Mouse (Mus musculus) midbrain, embryonic 13.5 days (tissue): Measurements from ENCODE around the gene Gstk1. TPM values are rescaled to one million over a fixed set of nuclear protein-coding genes. Genes with fewer than 3 reads are reported as not detected.

Source experiments
- ATAC-seq: fragments of 200-750 bp; cut with Nextera tagmentation; 2 replicates; pipeline ENCODE4 v1.8.0; 2017; ENCODE audit warnings: mild to moderate bottlenecking, moderate TSS enrichment, moderate library complexity
- H3K27ac ChIP-seq: fragments of 300-500 bp; sonication (generic); 2 replicates; pipeline ENCODE4 v1.5.1; 2015; ENCODE audit warnings: inconsistent platforms, mild to moderate bottlenecking, moderate library complexity
- H3K27me3 ChIP-seq: fragments of 300-500 bp; sonication (generic); 2 replicates; pipeline ENCODE4 v1.6.1; 2015; ENCODE audit warnings: mild to moderate bottlenecking, inconsistent platforms
- H3K36me3 ChIP-seq: fragments of 300-500 bp; sonication (generic); 2 replicates; pipeline ENCODE4 v1.6.1; 2015; ENCODE audit warnings: mild to moderate bottlenecking, inconsistent platforms
- H3K4me1 ChIP-seq: fragments of 300-500 bp; sonication (generic); replicated peaks from 2 replicates; pipeline ENCODE4 v1.6.1; 2015; ENCODE audit warnings: inconsistent platforms
- H3K4me2 ChIP-seq: fragments of 300-500 bp; sonication (generic); replicated peaks from 2 replicates; pipeline ENCODE4 v1.6.1; 2015; ENCODE audit warnings: moderate library complexity, mild to moderate bottlenecking, inconsistent platforms
- H3K4me3 ChIP-seq: fragments of 300-500 bp; sonication (generic); replicated peaks from 2 replicates; pipeline ENCODE4 v1.5.1; 2015; ENCODE audit warnings: mild to moderate bottlenecking, inconsistent platforms
- H3K9ac ChIP-seq: fragments of 300-500 bp; sonication (generic); replicated peaks from 2 replicates; pipeline ENCODE4 v1.6.1; 2015; ENCODE audit warnings: mild to moderate bottlenecking, inconsistent platforms
- H3K9me3 ChIP-seq: fragments of 300-500 bp; sonication (generic); 2 replicates; pipeline ENCODE4 v1.6.1; 2016; ENCODE audit warnings: mild to moderate bottlenecking, inconsistent platforms
- WGBS: fragments of 180-500 bp; shearing (Covaris S2); methylation state at CpG from one replicate; pipeline ENCODE4 v1.1.7; 2015; 5-methylcytosine and 5-hydroxymethylcytosine counted together
- polyA plus RNA-seq: library from polyadenylated mRNA; unstranded; fragments of >200 nt; fragmentation: Nextera tagmentation; extraction: Ambion mirVana; gene quantifications from 2 replicates; pipeline ENCODE4 v1.2.1, GENCODE M21; 2015

Gstk1 gene
- polyA plus RNA-seq: 9.1 and 10.8 TPM in 2 replicates

DNA sequence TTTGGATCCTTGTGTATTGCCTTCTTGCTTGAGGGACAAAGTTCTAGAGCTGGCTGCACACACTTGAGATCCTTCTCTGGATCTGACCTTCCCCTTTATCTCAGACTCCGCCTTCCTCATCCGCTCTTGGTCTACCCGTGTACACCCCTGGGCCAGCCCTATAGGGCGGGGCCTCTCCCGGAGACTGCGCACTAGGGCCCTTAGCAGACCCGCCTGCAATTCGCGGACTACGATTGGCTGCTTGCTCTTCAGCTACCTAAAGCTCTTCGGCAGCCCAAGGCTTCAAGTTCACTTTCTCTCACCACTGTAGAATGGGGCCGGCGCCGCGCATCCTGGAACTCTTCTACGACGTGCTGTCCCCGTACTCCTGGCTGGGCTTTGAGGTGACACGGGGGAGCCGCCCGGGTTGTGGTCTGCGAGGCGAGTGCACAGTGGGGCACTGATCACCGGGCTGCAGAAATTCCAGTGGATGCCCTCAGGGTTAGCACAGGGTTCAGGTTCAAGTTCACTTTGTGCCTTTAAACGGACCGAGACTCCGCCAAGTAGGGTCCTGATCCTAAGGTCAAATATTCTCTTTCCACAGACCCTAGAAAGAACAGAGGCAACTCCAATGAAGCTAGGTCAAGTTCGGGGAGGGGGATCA lies at the start of gene Gstk1:
TSS of gene Gstk1 (plus strand) at position 225 of the 643 bp plus-strand sequence.
- peak within 1 kb of the TSS; percentile 64; the same call in 1 of the 2 replicates for H3K9ac ChIP-seq
- no peak within 1 kb of the TSS for H3K27ac ChIP-seq
- H3K4me2 ChIP-seq: peak within 1 kb of the TSS; percentile 76
- H3K27me3 ChIP-seq: peaks cover 13% of the 10 kb centered on the region
- ATAC-seq: peak; percentile 100
- H3K4me3 ChIP-seq: peak within 1 kb of the TSS; percentile 52
- H3K4me1 ChIP-seq: 0 out of 2 replicates have a peak, but pooled peaks cover 8% of the 10 kb centered on the region
- WGBS: 3% methylated on average over 28 of the region's 28 CpGs
- no peaks in the 10 kb centered on the region for H3K9me3 ChIP-seq
- no peaks in the 10 kb centered on the region for H3K36me3 ChIP-seq

DNA sequence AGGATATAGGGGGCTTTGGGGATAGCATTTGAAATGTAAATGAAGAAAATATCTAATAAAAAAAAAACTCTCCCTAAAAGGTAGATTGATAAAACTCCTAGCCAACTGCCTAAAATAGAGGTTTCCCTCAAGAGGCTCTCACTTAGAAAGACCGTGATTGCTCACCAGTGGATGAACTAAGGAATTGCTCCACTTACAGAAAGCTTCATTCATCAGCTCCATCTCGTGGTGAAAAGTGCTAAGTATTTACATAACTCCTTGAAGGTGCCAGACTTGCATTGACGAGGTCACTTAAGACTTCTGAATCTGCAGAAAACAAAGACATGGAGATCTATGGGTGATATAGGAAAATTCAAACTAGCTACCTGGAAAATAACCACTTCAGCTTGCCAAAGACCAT lies 48.0 kb upstream of the Gstk1 start:
- no peaks in the 10 kb centered on the region for H3K36me3 ChIP-seq
- H3K9me3 ChIP-seq: no peaks in the 10 kb centered on the region
- H3K9ac ChIP-seq: no peak overlapping the region
- no peak overlapping the region for H3K4me3 ChIP-seq
- H3K4me2 ChIP-seq: no peak overlapping the region
- H3K27ac ChIP-seq: no peak overlapping the region
- no peaks in the 10 kb centered on the region for H3K27me3 ChIP-seq
- H3K4me1 ChIP-seq: no peaks in the 10 kb centered on the region
- 49% methylated on average over 3 of the region's 3 CpGs for WGBS
- no peak for ATAC-seq

DNA sequence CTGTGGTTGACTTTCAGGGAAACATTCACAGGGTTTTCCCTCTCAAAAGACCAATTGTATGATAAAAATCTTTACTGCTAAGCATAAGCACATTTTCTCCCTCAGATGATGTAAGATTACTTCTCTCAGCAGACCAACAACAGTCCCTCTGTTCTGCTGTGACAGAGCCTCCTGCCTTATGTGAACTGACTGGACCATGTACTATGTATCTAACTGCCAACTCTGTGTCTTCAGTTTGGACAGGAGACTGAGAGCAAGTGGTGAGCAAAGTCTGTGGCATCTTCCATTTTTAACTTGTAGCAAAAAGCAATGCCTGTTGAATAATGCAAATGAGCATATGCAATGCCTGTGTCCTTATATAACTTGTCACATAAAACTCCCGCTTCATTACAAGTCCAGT lies 46.2 kb upstream of the Gstk1 start:
- Histone ChIP-seq H3K4me3 (no peak overlapping the region), H3K27me3 (no peaks in the 10 kb centered on the region), H3K4me1 (no peaks in the 10 kb centered on the region), H3K4me2 (no peak overlapping the region), H3K9ac (no peak overlapping the region), H3K36me3 (no peaks in the 10 kb centered on the region), H3K9me3 (no peaks in the 10 kb centered on the region), H3K27ac (no peak overlapping the region)
- 95% methylated on average over 1 of the region's 1 CpGs for WGBS
- ATAC-seq: no peak

DNA sequence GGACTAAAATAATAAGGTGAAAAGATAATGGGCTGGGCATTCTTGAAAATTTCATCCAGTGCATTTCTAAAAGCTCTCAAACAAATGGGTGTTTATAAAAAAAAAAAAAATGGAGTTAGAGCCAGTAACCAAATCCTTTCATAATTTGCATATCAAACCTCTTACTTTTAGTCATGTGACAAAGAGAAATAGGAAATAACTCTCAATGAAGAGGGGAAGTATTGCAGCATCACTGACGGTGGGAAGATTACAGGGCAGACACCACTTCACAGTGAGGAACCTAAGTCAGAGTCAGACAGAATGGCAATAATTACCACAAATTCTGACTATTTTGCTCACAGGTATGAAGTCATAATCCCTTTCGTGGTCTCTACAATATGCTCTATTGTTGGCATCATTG lies 30.7 kb upstream of the Gstk1 start, which contains the start of gene Tas2r144:
TSS of gene Tas2r144 (plus strand) at position 301 of the 400 bp plus-strand sequence.
- 88% methylated on average over 2 of the region's 2 CpGs for WGBS
- Histone ChIP-seq H3K4me2 (no peak within 1 kb of the TSS), H3K9ac (no peak within 1 kb of the TSS), H3K36me3 (no peaks in the 10 kb centered on the region), H3K9me3 (no peaks in the 10 kb centered on the region), H3K4me3 (no peak within 1 kb of the TSS), H3K27ac (no peak within 1 kb of the TSS), H3K4me1 (no peaks in the 10 kb centered on the region), H3K27me3 (no peaks in the 10 kb centered on the region)
- ATAC-seq: no peak

DNA sequence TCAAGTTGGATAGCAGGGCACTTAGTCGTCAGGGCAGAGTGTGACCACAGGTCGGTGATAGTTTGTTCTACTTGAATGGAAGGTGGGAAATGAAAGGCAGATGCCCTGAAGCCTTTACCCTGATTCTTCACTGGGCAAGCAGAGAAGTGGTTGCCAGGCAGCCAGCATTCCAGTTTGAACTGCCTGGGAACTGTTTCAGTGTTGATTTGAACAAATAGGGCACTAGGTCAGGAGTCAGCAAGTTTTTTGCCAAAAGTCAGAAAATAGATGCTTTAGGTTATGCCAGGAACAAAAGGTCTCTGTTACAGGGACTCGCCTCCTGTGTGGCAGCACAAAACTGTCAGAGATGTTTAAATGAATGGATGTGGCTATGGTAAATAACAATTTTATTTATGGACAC lies 23.4 kb upstream of the Gstk1 start:
- Histone ChIP-seq H3K4me2 (no peak overlapping the region), H3K9me3 (no peaks in the 10 kb centered on the region), H3K9ac (no peak overlapping the region), H3K4me1 (no peaks in the 10 kb centered on the region), H3K27ac (no peak overlapping the region), H3K4me3 (no peak overlapping the region), H3K36me3 (no peaks in the 10 kb centered on the region), H3K27me3 (no peaks in the 10 kb centered on the region)
- 69% methylated on average over 3 of the region's 3 CpGs for WGBS
- no peak for ATAC-seq

DNA sequence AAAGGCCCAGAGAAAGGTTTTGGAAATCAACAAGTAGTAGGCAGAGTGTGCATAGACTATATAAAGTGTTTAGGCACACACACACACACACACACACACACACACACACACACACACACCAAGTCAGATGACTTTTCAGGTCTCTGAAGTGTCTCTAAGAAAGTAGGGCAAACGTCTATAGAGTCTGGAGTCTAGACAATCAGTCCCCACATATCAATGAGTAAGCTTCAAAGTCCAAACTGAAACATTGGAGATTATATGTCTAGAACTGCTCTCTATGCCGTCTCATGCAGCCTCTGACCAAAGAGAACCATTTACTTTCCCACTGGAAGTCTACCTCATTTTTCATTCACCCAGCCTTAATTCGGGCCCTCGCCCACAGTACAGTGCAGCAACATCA lies 20.7 kb upstream of the Gstk1 start:
- Histone ChIP-seq H3K36me3 (no peaks in the 10 kb centered on the region), H3K27ac (no peak overlapping the region), H3K9ac (no peak overlapping the region), H3K4me2 (no peak overlapping the region), H3K4me3 (no peak overlapping the region), H3K9me3 (no peaks in the 10 kb centered on the region), H3K27me3 (no peaks in the 10 kb centered on the region), H3K4me1 (no peaks in the 10 kb centered on the region)
- no peak for ATAC-seq
- 81% methylated on average over 4 of the region's 4 CpGs for WGBS

DNA sequence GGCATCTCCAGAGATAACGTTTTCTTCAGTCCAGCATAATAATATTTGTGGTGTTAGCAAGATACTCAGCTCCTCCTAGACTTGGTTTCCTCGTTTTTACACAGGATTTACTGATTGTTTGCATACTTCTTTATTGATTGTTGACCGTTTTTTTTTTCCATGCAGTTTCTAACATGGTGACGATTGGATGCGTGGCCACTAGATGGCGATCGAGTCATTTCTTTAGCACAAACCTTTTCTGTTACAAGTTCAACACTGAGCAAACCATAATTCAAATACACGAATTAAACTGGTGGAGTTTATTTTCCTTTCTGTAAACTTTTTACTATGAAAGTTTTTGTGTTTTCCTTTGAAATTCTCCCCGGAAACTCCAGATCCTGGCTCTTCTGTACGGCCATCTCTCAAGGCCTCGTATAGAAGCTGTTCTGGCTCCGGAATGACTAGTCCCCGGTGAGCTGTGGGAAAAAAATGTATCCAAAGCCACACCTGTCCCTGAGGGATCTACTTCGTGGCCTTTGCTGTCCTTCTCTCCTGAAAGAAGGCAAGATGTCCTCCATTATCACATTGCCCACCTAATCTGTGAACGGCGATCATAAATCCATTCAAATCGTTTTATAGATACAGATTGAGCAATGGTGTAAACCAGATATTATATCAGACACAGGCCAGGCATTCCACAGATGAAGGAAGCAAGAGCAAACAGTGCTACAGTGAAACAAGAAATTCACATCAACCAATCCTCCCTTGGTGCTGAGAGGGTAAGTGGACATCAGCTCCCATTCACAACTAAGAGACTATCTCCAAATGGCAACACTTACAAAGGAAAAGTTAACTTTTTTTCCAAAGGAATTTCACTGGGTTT lies 18.3 kb upstream of the Gstk1 start:
- no peak for ATAC-seq
- Histone ChIP-seq H3K4me1 (no peaks in the 10 kb centered on the region), H3K9me3 (no peaks in the 10 kb centered on the region), H3K4me2 (no peak overlapping the region), H3K9ac (no peak overlapping the region), H3K36me3 (no peaks in the 10 kb centered on the region), H3K27ac (no peak overlapping the region), H3K4me3 (no peak overlapping the region), H3K27me3 (no peaks in the 10 kb centered on the region)
- whole genome bisulfite sequencing: 35% methylated on average over 17 of the region's 17 CpGs

DNA sequence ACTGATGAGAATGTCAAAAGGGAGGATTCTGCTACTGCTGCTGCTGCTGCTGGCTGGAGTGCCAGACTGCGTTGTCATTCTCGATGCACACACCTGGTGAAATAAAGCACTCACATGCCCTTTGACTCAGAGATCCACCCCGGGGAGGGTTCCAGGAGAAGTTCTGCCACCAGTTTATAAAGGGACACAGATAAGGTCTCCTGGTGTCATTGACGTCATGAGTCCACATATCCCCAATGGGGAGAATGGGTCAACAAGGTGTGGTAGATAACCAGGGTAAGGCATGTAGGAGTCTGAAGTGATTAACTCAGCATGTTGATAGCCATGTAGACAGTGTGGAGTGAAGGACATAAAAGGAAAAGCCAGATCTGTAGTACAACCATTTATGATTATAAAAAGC lies 16.1 kb upstream of the Gstk1 start:
- no peak overlapping the region for H3K27ac ChIP-seq
- no peaks in the 10 kb centered on the region for H3K9me3 ChIP-seq
- WGBS: 82% methylated on average over 4 of the region's 4 CpGs
- H3K4me3 ChIP-seq: no peak overlapping the region
- no peak overlapping the region for H3K9ac ChIP-seq
- no peaks in the 10 kb centered on the region for H3K36me3 ChIP-seq
- H3K4me2 ChIP-seq: no peak overlapping the region
- H3K27me3 ChIP-seq: no peaks in the 10 kb centered on the region
- no peaks in the 10 kb centered on the region for H3K4me1 ChIP-seq
- no peak for ATAC-seq

DNA sequence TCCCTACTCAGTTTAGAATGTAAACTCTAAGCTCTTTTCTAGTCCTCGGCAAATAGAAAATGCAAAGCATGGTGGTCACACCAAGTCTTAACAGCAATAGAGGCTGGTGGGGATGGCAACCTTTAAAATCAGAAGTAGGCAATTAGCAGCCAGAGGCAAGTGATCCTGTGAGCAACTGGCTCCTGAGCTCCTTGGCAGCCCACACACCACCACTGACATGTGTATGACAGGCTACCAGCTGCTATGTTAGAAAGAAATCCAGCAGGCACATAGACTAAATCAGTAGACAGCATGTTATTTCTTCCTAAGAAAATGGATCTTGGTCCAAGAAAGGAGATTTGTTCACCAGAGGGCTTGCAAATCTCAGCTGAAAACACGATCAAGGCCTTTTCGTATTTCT lies 14.5 kb upstream of the Gstk1 start:
- no peaks in the 10 kb centered on the region for H3K36me3 ChIP-seq
- no peaks in the 10 kb centered on the region for H3K4me1 ChIP-seq
- H3K4me3 ChIP-seq: no peak overlapping the region
- no peak overlapping the region for H3K9ac ChIP-seq
- WGBS: 87% methylated on average over 3 of the region's 3 CpGs
- H3K4me2 ChIP-seq: no peak overlapping the region
- no peaks in the 10 kb centered on the region for H3K9me3 ChIP-seq
- no peak overlapping the region for H3K27ac ChIP-seq
- H3K27me3 ChIP-seq: no peaks in the 10 kb centered on the region
- no peak for ATAC-seq

DNA sequence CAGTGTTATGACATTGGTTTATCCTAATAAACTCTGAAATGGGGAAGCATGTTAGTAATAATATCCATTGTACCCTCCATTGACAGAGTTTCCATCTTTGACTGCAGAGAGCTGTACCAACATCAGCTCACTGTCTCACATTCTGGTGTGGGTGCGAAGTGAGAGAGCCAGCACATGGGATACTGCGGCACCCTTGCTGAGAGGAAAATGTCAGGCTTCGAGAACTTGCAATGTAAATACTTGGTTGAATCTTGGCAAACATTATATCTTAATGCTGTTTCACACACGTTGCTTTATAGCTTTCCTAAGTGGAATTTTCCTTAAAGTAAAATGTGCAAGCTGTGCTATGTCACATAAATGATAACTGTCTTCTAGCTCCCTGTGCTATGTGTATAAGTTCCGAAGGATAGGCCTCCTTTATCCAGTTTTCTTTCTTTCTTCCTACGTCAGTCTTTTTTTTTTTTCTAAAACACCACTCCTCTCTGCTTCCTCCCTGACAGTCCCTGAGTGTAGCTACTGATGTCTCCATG lies 8.4 kb upstream of the Gstk1 start:
- Histone ChIP-seq H3K9ac (no peak overlapping the region), H3K27ac (no peak overlapping the region), H3K27me3 (no peaks in the 10 kb centered on the region), H3K4me3 (no peak overlapping the region), H3K36me3 (no peaks in the 10 kb centered on the region), H3K9me3 (no peaks in the 10 kb centered on the region), H3K4me1 (no peaks in the 10 kb centered on the region), H3K4me2 (no peak overlapping the region)
- WGBS: 78% methylated on average over 6 of the region's 6 CpGs
- ATAC-seq: no peak

DNA sequence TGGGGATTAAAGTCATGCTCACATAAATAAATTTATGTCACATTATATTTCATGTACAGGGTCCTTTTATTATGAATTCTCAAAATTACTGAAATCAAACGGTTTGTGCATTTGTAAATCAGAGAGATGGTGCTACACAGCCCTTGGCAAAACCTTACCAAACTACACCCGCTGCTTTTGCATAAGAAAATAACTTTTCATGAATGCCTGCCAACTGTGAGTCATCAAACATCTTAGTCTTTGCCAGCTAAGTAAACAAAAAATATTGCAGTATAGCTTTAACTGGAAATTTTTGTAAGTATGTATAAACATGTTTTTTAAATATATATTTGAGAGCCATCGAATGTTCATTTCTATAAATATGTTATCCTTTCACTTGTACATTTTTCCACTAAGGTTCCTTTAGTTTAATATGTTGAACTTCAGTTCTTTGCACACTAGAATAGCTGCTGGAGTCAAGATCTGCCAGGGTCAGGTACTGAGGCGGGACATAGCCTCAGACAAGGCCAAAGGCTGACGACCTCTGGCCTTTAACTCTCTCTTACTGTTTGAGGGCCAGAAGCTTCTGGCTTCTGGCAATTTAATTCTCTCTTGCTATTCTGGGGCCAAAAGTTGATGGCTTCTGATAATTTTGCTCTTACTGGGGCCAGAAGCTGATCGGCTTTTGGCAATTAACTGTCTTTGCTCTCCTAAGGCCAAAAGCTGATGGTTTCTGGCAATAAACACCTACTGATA lies 4.3 kb upstream of the Gstk1 start:
- Histone ChIP-seq H3K4me1 (0 out of 2 replicates have a peak, but pooled peaks cover 8% of the 10 kb centered on the region), H3K4me3 (no peak overlapping the region), H3K9ac (no peak overlapping the region), H3K4me2 (no peak overlapping the region), H3K27ac (no peak overlapping the region), H3K36me3 (no peaks in the 10 kb centered on the region), H3K9me3 (no peaks in the 10 kb centered on the region), H3K27me3 (peaks cover 6% of the 10 kb centered on the region; the same call in 1 of the 2 replicates)
- WGBS: 80% methylated on average over 6 of the region's 6 CpGs
- ATAC-seq: no peak
